Mouse (Mus musculus): ENCODE measurements around the gene Ldb3.

The Ldb3 gene

DNA sequence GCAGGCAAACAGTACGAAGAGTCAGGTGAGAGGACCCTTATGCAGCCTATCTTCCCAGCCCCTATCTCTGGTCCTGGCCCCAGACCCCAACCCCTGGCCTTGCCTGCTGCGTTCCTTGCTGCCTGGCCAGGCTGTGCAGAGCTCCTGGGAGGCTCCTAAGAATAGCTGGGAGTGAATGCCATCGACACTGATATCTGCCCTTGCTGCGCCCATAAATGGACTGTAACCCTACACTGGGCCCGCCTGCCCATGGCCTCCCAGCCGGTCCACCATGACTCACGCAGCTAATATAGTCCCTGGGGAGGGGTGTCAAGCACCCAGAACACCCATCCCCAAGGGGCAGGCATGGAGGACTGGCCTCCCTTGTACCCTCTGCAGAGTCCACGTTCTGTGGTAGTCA, at the start of gene Ldb3:
Ldb3 (minus strand) TSS at position 185 of the 400 bp plus-strand sequence.
- DNase-seq = no peak

GRCm38 (mm10) chr14:34635721-34636120, 47.2 kb upstream of the Ldb3 start:
- DNase-seq = no peak

DNA sequence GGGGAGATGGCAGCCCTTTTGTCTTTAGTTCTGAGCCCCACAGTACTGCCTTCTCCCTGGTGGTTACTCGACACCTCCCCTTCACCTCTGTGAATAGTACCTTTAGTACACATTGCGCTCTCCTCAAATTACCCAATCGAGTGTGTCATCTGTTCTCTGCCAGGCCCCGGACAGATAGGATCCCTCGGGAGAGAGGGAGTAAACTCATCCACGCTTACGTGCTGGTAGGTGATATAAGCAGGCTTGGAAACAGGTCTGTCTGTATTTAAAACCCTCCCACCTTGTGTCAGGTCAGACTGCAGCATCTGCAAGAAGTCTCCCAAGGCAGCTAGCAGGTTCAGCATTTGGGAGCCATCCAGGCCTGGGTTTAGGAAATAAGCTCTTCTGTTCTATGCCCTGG, 46.7 kb upstream of the Ldb3 start:
- DNase-seq = no peak

DNA sequence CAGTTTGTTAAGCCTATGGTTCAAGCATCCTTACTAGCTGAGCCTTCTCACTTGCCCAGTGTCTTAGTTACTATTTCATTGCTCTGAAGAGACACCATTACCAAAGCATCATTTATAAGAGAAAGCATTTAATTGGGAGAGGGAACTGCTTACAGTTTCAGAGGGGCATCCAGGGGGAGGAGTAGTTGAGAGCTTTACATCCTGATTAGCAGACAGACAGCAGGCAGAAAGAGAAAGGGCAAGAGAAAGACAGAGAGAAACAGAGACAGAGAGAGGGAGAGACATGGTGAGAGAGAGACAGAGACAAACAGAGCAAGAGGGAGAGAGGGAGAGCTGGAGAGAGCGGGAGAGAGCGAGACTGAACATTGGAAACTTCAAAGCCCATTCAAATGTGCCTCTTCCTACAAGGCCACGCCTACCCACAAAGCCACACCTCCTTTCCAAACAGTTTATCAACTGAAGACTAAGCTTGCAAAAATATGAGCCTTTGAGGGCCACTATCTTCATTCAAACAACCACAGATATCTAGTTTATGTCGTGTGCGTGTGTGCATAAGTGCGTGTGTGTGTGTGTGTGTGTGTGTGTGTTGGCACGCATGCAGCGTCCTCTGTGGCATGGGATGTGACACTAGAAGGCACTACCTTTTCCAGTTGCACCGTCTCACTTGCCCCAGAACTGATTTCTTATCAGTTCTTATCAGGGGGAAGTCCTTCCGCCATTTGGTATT, 44.4 kb upstream of the Ldb3 start:
- no peak for DNase-seq

DNA sequence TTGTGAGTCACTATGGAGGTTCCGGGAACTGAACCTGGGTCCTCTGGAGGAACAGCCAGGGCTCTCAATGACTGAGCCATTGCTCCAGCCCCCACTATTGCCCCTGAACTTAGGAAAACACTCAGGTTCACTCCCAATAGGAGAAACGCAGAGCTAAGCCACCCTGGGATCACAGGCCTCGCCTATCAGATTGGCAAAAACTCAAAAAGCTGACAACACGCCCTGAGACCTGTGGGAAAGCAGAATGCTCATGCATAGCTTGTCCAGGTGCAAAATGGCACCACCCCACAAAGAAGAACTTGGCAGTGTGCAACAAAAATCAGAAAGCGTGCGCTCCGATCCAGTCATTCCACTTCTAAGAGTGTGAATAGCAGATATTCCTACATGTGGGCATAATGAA, 38.3 kb upstream of the Ldb3 start:
- no peak for DNase-seq

DNA sequence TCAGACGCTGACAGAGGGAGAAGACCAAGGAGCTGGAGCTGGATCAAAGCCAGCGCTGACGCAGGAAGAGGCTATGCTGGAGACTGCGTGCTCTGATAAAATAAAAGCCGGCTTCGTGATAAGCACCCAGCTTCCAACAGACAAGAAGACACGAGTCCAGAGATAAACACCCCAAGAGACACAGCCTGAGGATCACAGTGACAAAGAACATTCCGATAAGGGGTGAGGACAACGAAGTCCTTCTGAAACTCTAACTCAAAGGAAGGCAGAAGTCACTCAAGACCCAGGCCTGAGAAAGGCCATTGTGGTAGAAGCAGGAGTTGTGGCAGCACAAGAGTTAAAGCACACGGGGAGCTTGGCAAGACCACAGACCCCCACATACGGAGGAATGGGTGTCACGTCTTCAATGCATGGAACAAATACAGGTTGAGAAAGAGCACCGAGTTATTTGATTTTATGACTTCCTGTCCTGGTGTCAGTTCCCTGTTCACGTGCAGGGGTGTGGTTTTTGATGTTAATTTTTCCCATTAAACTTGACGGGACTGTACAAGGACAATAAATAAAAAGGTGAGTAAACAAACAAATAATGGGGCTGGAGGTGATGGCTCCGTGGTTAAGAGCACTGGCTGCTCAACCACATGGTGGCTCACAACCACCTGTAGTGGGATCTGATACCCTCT, 35.2 kb upstream of the Ldb3 start:
- no peak for DNase-seq

DNA sequence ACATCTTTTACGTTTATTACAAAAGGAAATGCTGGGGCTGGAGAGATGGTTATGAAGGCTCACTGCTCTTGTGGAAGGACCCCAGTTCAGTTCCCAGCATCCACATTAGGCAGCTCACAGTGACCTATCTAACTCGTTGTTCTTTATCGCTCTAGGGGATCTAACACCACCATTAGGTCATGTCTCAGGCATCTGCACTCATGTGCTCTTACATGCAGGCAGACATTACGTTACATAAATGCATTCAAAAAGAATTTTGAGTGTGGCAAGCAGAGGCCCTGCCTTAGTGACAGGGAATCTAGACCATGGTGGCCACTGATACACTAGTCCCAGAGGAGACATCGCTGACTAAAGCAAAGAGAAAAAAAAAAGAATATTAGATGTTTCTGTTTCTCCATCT, 34.6 kb upstream of the Ldb3 start:
- no peak for DNase-seq

GRCm38 (mm10) chr14:34620611-34621376, 32.3 kb upstream of the Ldb3 start:
- peak; percentile 71 for DNase-seq

DNA sequence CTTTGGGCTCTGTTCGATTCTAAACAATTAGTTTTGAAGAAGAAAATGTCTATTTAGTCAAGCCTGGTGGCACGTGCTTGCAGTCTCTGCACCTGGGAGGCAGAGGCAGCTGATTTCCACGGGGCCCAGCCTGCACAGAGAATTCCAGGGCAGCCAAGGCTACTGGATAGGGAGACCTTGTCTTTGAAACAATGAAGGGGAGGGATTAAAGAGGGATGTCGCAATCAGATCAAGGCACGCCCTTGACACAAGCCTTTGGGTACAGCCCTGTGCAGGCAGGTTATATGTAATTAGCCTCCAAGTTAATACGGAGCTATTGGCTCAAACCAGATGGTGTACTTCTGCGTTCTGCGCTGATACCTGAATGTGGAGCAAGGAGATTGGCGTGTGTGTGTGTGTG, 30.3 kb upstream of the Ldb3 start:
- DNase-seq = no peak

DNA sequence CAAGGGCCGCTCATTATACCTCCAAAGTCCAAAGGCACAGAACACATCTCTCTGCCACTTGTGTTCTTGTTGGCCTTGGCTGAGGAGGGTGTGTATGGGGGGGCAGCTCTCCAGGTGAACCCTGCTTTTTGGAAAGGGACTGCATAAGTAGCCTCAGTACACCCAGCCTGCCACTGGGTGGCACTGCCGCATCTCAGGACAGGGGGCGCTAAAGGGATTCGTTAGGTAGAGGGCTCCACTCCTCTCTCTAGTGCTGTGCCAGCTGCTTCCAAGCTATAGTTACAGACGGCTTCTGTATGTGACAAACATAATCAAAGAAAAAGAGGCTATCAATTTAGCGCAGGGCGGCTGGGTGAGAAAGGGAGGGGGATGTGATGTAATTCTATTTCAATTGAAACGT, 28.3 kb upstream of the Ldb3 start:
- DNase-seq = peak; percentile 91

- DNase-seq = peak; percentile 14
Observed at GRCm38 (mm10) chr14:34615625-34616024, 27.1 kb upstream of the Ldb3 start.

DNA sequence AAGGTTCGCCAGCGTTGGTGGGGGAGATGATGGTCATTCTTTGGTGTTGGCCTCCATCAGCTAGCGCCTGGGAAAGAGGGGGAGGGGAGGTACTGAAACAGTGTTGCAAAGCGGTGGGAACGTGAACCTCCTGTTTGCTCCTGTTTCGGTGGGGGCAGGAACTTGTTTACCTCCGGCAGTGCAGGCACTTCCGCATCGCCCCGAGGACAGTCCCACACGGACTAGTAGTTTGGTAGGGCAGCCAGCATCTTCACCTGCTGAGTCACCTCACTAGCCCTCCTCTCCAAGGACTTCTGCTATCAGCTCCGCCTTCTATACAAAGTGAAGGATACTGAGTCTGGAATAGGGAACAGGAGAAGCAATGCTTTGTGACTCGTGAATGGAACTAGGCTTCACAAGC, 26.6 kb upstream of the Ldb3 start:
- DNase-seq = peak; percentile 33

- DNase-seq = no peak
Observed at GRCm38 (mm10) chr14:34614551-34614950, 26.1 kb upstream of the Ldb3 start.

DNA sequence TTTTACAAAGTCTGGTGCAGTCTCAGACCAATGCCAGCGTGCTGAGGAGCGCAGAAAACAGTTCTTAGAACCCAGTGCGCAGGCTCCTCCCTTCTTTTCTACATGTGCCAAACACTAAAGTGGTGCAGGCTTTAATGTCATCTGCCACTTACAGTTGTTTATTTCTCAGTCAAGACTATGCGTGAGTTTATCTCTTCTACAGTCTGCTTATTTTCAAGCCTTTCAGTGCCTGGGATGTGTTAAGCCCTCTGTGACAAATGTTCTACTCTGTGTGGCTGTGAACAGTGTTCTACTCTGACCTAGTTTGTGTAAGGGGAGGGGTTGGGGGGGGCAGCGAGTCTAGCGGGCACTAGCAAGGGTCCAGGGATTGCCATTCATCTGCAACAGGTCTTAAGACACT, 25.0 kb upstream of the Ldb3 start:
- DNase-seq = no peak

GRCm38 (mm10) chr14:34612222-34612621, 23.7 kb upstream of the Ldb3 start:
- peak; percentile 18 for DNase-seq

DNA sequence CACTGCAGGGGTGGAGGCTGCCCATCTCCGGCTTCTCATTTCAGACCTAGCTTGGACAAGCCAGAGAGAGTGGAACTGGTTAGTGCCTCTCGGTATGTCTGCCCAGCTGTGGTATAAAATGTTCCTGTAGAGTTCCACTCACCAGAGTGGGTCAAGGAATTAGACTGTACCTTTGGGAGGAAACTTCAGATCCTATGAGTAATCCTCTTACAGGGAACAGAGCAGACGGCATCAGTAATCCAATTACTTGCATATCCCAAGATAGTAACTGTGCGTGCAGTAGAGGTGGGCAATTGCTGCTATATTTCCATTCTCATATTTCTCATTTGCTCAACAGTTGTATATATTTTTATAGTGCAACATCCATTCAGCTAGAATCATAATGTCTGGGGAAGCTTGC, 23.1 kb upstream of the Ldb3 start:
- no peak for DNase-seq

DNA sequence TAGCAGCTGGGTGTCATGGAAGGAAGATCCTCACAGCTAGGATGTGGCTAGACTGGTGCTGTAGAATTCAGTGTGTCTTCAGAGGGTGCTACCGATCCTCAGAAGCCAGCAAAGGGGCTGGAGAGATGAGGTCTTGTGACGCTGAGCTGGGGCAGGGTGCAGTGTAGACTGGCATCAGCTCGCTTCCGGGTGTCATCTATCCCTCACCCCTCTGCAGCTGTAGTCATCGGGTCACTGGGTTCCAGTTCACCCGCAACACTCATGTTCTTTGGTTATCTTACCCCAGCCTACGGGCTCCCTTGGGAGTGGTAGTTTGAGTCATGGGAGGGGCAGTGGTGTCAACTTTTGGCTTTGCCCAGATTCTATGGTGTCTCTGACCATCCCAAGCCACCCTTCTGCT, 13.4 kb upstream of the Ldb3 start:
- no peak for DNase-seq

GRCm38 (mm10) chr14:34599941-34600340, 11.5 kb upstream of the Ldb3 start, which contains the start of gene Opn4:
Gene Opn4, minus strand, starts transcription at chr14:34600142.
- DNase-seq = no peak

DNA sequence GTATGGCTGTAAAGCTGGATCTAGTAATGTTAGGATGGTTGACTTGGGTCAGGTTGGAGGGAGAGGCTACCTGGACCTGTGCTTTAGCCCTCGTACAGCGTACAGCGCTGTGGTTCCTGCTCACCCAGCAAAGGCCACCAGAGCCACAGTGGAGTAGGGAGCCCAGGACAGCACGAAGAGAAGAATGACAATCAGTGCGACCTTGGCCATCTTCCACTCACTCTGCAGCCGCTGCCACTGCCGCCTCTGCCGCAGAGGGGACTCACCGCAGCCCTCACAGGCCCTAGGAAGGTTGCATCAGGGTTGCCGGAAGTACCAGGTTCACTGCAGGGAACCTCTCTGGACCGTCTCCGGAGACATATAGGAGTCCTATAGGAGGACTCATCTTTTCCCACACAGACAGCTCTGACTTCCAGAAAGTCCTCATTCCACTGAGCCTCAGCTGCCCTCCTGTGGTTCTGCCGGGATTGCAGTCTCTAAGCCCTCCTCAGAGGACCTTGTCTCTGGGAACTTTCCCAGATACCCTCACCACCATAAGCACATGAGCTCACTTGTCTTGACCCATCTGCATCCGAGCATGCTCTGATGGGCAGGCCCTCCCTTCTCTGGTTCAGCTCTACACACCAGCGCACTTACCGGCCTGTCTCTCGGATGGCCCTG, 7.2 kb upstream of the Ldb3 start:
- no peak for DNase-seq

- no peak for DNase-seq
Observed at GRCm38 (mm10) chr14:34591741-34592535, 3.5 kb upstream of the Ldb3 start.

- DNase-seq = peak; percentile 24
Observed at GRCm38 (mm10) chr14:34590743-34591675, 2.5 kb upstream of the Ldb3 start.
